In the genomic region with DNA sequence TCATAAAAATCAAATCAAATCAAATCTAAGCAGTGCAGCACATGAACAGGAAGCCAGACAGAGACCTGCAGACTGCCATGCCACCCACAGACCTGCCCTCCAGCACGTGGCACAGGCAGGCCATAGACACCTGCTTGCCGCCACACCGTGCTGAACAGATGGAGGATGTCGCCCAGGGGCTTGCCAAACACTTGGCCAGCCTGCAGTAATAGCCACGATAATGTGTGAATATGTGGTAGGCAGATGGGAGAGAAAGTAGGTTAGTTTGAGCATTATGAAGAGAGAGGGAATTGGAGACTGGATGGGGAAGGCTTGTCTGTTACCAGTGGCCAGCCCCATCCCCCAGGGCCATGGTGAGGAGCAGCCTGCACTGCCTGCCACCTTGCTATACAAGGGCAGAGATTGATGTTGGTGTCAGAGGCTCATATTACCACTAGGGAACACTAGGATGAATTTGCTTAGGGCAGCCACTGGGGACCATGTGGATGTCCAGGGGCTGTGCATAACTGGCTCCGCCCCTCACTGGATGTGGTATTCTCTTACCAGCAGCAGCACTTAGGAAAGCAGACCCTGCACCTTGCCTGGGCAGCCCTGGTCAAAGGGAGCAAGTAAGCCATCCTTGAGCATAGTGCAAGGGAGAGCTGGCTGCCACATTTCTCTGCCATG, we compare ENCODE assay signal across 11 mouse cellular contexts. TPM values are rescaled to one million over a fixed set of nuclear protein-coding genes. Genes with fewer than 3 reads are reported as not detected.
A peak's percentile ranks its signal among the peaks of the same experiment; 100 is the strongest.
DNase-seq lines count a peak whose midpoint lies in the region; ATAC-seq lines count a peak whose summit lies in the region.
"Had no signal": no experiment of that assay in that cellular context is flagged by ENCODE, and none has a peak within 500 bp of the region (broad histone marks: within the 10 kb centered on the region; RNA-seq: fewer than 3 reads in every experiment).

No protein-coding gene starts in this region.

- H3K36me3 ChIP-seq in forebrain, embryonic 14.5 days (ENCODE audit: control insufficient read depth, insufficient read depth, low read length), result no peaks in the 10 kb centered on the region
- no peaks in the 10 kb centered on the region for H3K36me3 ChIP-seq in forebrain, embryonic 11.5 days (ENCODE audit: control insufficient read depth, insufficient read depth, low read length)
- H3K36me3 ChIP-seq: liver, embryonic 13.5 days had no signal

- no peaks in the 10 kb centered on the region for H3K27me3 ChIP-seq in forebrain, embryonic 14.5 days (replicated peaks; ENCODE audit: control insufficient read depth, insufficient read depth, low read length)
- no peaks in the 10 kb centered on the region for H3K27me3 ChIP-seq in forebrain, embryonic 11.5 days (ENCODE audit: control insufficient read depth, insufficient read depth, low read length)
- H3K27me3 ChIP-seq: liver, embryonic 13.5 days had no signal

- ATAC-seq in forebrain, embryonic 14.5 days, result peak; percentile 48; the same call in 1 of the 2 replicates
- no peak for ATAC-seq in forebrain, embryonic 11.5 days (replicated peaks; ENCODE audit: low FRiP score)
- ATAC-seq: intestine, postnatal 0 days had no signal

- no peak overlapping the region for H3K4me2 ChIP-seq in forebrain, embryonic 14.5 days (ENCODE audit: low read length)
- no peak overlapping the region for H3K4me2 ChIP-seq in forebrain, embryonic 11.5 days (ENCODE audit: low read depth, low read length, severe bottlenecking)
- H3K4me2 ChIP-seq: liver, embryonic 13.5 days had no signal

- WGBS in forebrain, embryonic 14.5 days, result 63% methylated on average over 6 of the region's 6 CpGs
- 85% methylated on average over 6 of the region's 6 CpGs for WGBS in forebrain, embryonic 11.5 days

- no peak overlapping the region for H3K9ac ChIP-seq in forebrain, embryonic 14.5 days (ENCODE audit: low read length)
- H3K9ac ChIP-seq in forebrain, embryonic 11.5 days (ENCODE audit: low read length), result no peak overlapping the region
- H3K9ac ChIP-seq: liver, embryonic 13.5 days had no signal

- 0 out of 2 replicates have a peak overlapping the region, but pooled peaks have one; percentile 36 for H3K27ac ChIP-seq in forebrain, embryonic 14.5 days (ENCODE audit: low read depth, low read length)
- H3K27ac ChIP-seq in forebrain, embryonic 11.5 days (ENCODE audit: low read depth, low read length), result no peak overlapping the region
- H3K27ac ChIP-seq: liver, embryonic 13.5 days had no signal

- no peaks in the 10 kb centered on the region for H3K9me3 ChIP-seq in forebrain, embryonic 14.5 days (replicated peaks; ENCODE audit: control insufficient read depth, low read length)
- no peaks in the 10 kb centered on the region for H3K9me3 ChIP-seq in forebrain, embryonic 11.5 days (ENCODE audit: control insufficient read depth, low read length)
- H3K9me3 ChIP-seq: liver, embryonic 13.5 days had no signal

- H3K4me1 ChIP-seq in forebrain, embryonic 14.5 days (ENCODE audit: control insufficient read depth, insufficient read depth, low read length), result no peaks in the 10 kb centered on the region
- H3K4me1 ChIP-seq in forebrain, embryonic 11.5 days (replicated peaks; ENCODE audit: control insufficient read depth, insufficient read depth, low read length), result no peaks in the 10 kb centered on the region
- H3K4me1 ChIP-seq: liver, embryonic 13.5 days had no signal

- peak; percentile 17 for DNase-seq in forebrain, embryonic 14.5 days (ENCODE audit: low spot score)
- no peak for DNase-seq in forebrain, embryonic 11.5 days (ENCODE audit: low spot score)
- peak; percentile 66 for DNase-seq in right cerebral cortex, adult 18-20 months
- no peak for DNase-seq in right cerebral cortex, postnatal 4 days
- peak; percentile 28 to 57 for DNase-seq in left cerebral cortex, postnatal 14 days (ENCODE audit: low spot score in 2 of 2)
- DNase-seq in adrenal gland, adult 8-10 months, result no peak
- DNase-seq in layer of hippocampus, adult 11-12 months (ENCODE audit: low spot score), result no peak
- DNase-seq in heart, postnatal 10 days, result no peak
- DNase-seq: liver, embryonic 13.5 days had no signal

- intact Hi-C loops in left cerebral cortex, postnatal 14 days (cut with DNase I), result no loop called here
- intact Hi-C loops in heart, postnatal 10 days (cut with DNase I), result no loop called here

- H3K4me3 ChIP-seq in forebrain, embryonic 14.5 days (ENCODE audit: low read depth, low read length), result no peak overlapping the region
- no peak overlapping the region for H3K4me3 ChIP-seq in forebrain, embryonic 11.5 days (ENCODE audit: low read depth, low read length)
- H3K4me3 ChIP-seq: liver, embryonic 13.5 days had no signal

RNA-seq across cellular contexts. Expression of a gene that starts 4.5 kb away (rescaled TPM):
- 11.4 and 13.1 TPM in 2 replicates for polyA plus RNA-seq in forebrain, embryonic 14.5 days (2014; fragmentation: Nextera tagmentation; extraction: Ambion mirVana)
- 36.6 and 39.4 TPM in 2 replicates for polyA plus RNA-seq in forebrain, embryonic 11.5 days (2014; fragmentation: Nextera tagmentation; extraction: Ambion mirVana)
- 10 to 100 TPM; 12.5 to 14.0 TPM for total RNA-seq in left cerebral cortex, postnatal 14 days (2021)
- 10 to 100 TPM; 15.4 to 23.8 (median 20.3) TPM for total RNA-seq in adrenal gland, adult 8-10 months (2022)
- total RNA-seq in heart, postnatal 10 days (2021), result 10 to 100 TPM; 21.9 to 25.1 TPM

RNA-seq across cellular contexts. Expression of a gene that starts 10.4 kb away (rescaled TPM):
- polyA plus RNA-seq in forebrain, embryonic 14.5 days (2014; fragmentation: Nextera tagmentation; extraction: Ambion mirVana), result 0.06 and 0.12 TPM in 2 replicates
- polyA plus RNA-seq in forebrain, embryonic 11.5 days (2014; fragmentation: Nextera tagmentation; extraction: Ambion mirVana), result 0.08 and 0.09 TPM in 2 replicates
- total RNA-seq in left cerebral cortex, postnatal 14 days (2021), result 1 to 10 TPM in 1 of 2 experiments, under 1 TPM in 1; 0.80 to 1.1 TPM
- 1 to 10 TPM; 1.0 to 1.6 (median 1.3) TPM for total RNA-seq in adrenal gland, adult 8-10 months (2022)
- total RNA-seq in heart, postnatal 10 days (2021), result under 1 TPM; 0.19 to 0.64 TPM

RNA-seq across cellular contexts. Expression of a gene that starts 45.0 kb away (rescaled TPM):
- polyA plus RNA-seq in forebrain, embryonic 14.5 days (2014; fragmentation: Nextera tagmentation; extraction: Ambion mirVana), result not detected in 2 replicates
- polyA plus RNA-seq in forebrain, embryonic 11.5 days (2014; fragmentation: Nextera tagmentation; extraction: Ambion mirVana), result not detected in 2 replicates
- not detected for total RNA-seq in left cerebral cortex, postnatal 14 days (2021)
- total RNA-seq in adrenal gland, adult 8-10 months (2022), result not detected
- total RNA-seq in heart, postnatal 10 days (2021), result not detected
- total RNA-seq: gastrocnemius, postnatal 4 days had no signal
- polyA plus RNA-seq: intestine, postnatal 0 days; liver, embryonic 13.5 days had no signal

RNA-seq across cellular contexts. Expression of a gene that starts 58.7 kb away (rescaled TPM):
- 17.5 and 19.8 TPM in 2 replicates for polyA plus RNA-seq in forebrain, embryonic 14.5 days (2014; fragmentation: Nextera tagmentation; extraction: Ambion mirVana)
- polyA plus RNA-seq in forebrain, embryonic 11.5 days (2014; fragmentation: Nextera tagmentation; extraction: Ambion mirVana), result 11.9 and 13.0 TPM in 2 replicates
- total RNA-seq in left cerebral cortex, postnatal 14 days (2021), result 1 to 10 TPM; 3.7 to 3.9 TPM
- 1 to 10 TPM; 5.1 to 9.7 (median 7.3) TPM for total RNA-seq in adrenal gland, adult 8-10 months (2022)
- 1 to 10 TPM; 6.0 to 6.5 TPM for total RNA-seq in heart, postnatal 10 days (2021)

Comparison
In these comparisons a context has a peak if more than half of its experiments do, and no peak if none do; other contexts are left out.
1. DNase-seq: peak in forebrain, embryonic 14.5 days (single experiment), right cerebral cortex, adult 18-20 months (single experiment) and left cerebral cortex, postnatal 14 days (2 of 2); none in forebrain, embryonic 11.5 days (single experiment), right cerebral cortex, postnatal 4 days (single experiment), adrenal gland, adult 8-10 months (single experiment), layer of hippocampus, adult 11-12 months (single experiment) and heart, postnatal 10 days (0 of 2).